Mouse (Mus musculus) heart, adult 2 months (tissue): ENCODE measurements around the gene Dgcr2.

ENCODE experiments used
- CTCF ChIP-seq: fragments of 200-600 bp; IDR thresholded peaks from 2 replicates; pipeline ENCODE4 v1.8.1; 2022; ENCODE audit warnings: antibody characterized with exemption, mild to moderate bottlenecking, moderate library complexity
- EP300 ChIP-seq: fragments of 200-500 bp; IDR thresholded peaks from 2 replicates; pipeline ENCODE4 v1.6.1; 2011; ENCODE audit warnings: low read depth, low read length, control low read depth; ENCODE audit not compliant: insufficient read depth
- POLR2A ChIP-seq: fragments of 200-500 bp; IDR thresholded peaks from 2 replicates; pipeline ENCODE4 v1.6.1; 2011; ENCODE audit warnings: mild to moderate bottlenecking, low read depth, low read length, control low read depth; ENCODE audit not compliant: insufficient read depth

DNA sequence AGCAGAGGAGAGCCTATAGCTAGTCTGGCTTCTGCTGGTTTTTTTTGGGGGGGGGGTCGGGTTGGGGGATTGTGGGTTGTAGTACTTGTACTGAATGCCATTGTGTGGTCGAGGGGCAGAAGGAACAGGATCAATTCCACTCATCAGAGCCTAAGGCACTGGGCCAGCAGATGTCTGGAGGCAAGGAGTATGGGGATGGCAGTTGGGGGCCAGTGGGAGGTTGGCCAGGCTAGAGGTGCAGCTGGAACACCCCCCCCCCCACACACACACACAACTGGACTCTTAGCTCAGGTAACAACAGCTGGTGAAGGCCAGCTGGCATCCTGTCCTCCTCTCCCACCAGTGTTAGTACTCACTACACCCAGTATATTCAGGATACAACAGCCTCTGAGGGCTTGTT lies 30.8 kb upstream of the Dgcr2 start:
- TF ChIP-seq POLR2A (no peak), CTCF (no peak), EP300 (no peak)
